Mouse (Mus musculus): ENCODE data around the gene Gabra6.

Gene Gabra6

DNA sequence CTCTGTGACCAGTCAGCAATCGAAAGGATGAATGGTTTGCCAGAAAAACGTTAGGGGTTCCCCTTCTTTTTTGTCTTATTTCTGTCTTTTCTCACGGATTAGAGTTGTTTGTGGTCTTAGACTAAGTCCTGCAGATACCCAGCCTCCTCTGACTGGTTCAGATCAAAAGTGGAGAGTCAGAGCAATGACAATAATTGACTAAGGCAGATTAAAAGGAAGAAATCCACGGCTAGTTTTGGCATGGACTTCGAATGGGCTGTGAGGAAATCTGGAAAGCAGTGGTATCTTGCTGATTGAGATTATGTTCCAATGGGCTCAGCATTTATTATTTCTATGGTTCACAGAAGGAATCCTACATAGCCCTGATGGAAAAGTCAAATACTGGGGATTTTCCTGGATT is at the start of gene Gabra6:
Gabra6 (minus strand) TSS at position 191 of the 400 bp plus-strand sequence.
- no peak for DNase-seq (ENCODE audit: low spot score in 2 of 2)

DNA sequence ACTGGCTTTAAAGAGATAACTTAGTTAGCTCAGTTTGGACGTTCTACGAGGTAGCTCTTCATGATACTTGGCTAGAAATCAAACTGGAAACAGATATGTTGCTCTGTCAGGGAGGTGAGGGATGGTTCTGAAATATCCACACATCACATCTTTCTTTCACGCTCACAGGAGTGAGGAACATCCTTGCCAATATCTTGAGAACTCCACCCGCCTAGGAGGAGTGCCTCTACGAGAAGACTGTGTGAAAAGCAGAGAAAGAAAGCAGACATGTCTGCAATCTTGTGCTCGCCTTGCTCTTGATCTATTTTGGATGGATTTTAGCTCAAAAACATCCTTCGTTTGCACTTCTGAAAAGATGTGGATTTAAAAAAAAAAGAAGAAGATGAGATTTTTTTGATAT is 44.7 kb upstream of the Gabra6 start:
- no peak for DNase-seq (ENCODE audit: low spot score in 2 of 2)

DNA sequence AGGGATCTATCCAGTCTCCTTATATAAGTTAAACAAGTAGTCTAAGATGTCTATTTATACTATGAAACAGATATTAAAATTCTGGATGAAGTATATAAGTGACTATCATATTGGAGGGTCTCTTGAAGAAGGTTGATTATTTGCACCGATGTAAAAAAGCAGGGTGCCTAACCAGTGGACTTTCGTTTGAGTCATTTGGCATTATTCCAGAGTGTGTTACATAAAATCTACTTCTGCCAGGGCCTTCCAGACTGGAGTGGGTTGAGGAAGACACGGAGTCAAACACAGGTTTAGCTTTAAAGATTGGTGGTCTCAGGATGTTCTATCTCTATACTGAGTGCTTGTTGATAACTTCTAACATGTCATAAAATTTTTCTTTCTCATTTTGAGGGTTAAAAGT is 11.2 kb upstream of the Gabra6 start:
- no peak for DNase-seq (ENCODE audit: low spot score in 2 of 2)

DNA sequence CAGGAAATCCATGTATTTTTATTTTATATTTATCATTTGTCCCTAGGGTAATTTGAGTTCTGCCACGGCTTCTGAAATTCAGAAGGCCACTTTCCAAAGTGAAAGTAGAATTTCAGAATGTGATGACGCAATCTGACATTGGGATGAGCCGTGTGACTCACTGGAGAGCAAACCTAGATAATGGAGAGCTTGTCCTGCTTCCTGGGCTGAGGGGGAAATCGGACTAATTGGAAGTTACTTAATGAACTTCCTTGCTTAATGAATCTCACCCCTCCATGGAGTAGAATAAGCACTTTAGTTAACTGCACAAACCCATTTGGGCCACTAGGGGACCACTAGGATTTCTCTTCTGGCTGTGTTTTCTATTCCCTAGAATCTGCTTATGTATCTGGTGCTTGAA is 5.4 kb upstream of the Gabra6 start:
- no peak for DNase-seq (ENCODE audit: low spot score in 2 of 2)

DNA sequence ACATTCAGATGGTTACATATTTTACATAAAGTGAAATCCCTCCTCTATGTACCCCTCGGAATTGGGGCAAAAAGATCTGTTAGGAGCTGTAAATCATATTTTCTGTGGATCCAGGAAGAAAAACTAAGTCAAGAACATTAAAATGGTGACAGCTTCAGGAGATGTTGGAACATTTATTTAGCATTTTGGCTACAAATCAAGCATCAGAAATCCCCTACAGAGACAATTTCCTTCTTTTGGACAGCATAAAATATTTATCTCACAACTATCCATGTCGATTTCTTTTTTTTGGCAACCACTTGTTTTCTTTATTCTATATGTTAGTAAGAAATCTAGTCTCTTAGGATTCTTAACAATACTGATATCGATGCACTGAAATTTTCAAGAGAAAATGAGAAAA is 688 bp upstream of the Gabra6 start:
- DNase-seq (ENCODE audit: low spot score in 2 of 2): no peak

DNA sequence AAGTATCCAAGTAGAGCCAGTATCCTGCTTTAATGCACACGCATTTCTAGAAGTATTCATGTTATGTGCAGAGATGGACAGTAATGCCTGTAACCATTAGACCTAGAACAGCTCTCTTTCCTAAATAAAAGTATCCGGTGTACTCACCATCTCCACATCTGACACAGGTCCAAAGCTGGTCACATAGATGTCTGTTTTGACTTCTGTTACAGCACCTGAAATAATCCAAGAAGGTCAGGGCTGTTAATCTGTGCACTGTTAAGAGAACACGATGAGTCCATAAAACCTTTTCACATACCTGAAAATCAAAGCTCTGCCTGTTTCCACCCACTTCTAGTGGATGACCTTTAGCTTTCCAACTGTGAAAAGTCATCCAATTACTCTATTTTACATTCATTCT is 1.4 kb downstream of the Gabra6 start:
- DNase-seq (ENCODE audit: low spot score in 2 of 2): no peak

DNA sequence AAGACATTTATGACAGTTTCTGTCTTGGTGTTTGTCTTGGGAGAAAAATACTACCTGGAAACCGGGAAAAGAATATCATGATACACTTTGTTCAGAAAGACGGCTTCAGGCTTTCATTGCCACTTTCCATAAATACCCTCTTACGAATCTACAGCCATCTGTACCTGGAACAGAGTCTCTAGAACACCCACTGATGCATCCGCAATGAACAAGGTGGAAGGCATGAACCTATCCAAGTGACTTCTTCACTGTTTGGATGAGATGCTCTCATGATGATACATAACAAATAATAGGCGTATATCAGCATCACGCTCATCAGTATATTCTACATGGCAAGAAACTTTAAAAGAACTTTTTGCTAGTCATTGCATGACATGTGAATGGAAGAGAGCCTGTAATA is 1.8 kb downstream of the Gabra6 start:
- no peak for DNase-seq (ENCODE audit: low spot score in 2 of 2)

DNA sequence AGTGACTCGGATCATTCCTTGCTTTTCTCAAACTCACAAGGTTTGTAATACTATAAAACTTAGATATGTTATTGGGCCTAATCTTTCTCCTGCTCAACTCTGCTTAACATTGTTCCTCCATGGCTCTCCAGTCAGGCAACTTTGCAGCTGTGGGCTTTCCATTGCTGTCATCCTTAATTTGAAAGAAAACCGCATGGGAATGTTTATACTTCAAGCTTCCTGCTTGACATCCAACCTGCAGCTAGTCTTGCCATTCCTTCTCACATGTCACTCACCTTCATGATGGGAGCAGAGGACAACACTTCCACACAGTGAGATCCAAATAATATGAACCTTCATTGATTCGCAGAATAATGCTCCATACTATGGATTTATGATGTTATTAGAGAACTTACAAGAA is 2.9 kb downstream of the Gabra6 start:
- DNase-seq (ENCODE audit: low spot score in 2 of 2): no peak

DNA sequence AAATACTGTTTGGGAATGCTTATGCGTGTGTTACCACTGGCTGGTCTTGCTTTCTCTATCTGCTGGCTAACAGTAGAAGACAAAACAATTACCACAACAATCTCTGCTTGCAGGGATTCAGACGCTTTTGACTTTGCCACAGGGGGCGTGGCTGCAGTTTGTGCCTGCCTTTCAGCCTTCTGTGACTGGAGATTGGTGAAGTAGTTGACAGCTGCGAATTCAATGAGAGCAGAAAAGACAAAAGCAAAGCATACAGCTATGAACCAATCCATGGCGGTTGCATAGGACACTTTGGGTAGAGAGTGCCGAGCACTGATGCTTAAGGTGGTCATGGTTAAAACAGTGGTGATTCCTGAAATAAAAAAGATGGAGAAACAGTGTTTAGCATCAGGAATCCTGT is 6.0 kb downstream of the Gabra6 start:
- no peak for DNase-seq (ENCODE audit: low spot score in 2 of 2)

DNA sequence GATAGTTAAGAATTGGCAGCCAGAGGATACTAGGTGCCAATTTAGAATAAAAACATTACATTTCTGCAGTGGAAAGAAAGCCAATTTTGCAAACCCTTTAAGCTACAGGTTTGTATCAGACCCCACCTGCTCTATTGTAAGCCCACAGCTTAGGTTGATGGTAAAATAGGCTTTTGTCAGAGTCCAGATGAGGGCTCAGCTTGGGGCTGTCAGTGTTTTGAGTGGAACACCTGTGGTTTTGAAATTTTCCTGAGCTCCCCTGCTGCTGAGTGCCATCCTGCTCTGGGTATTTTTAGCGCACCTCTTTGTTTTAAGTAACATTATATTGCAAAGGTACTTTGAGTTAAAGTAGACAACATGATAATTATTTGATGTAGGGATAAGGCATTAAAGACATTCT is 10.0 kb downstream of the Gabra6 start:
- no peak for DNase-seq (ENCODE audit: low spot score in 2 of 2)

DNA sequence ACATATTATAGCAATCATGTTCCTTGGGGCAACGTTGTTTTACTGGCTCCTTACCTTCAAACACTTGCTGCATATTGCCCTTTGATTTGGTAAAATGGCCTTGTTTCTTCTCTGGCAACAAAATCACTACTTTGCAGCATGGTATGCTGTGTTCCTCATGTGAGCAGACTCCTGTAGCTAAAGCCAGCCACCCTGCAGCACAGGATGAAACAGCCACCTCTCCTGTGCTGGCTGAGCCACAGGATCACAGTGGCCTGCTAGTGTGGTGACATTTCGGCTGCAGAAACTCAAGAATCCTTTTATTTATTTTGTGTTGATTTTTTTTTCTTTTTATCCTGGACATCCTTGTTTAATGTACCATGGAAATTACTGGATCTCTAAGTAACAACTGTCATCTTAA is 11.8 kb downstream of the Gabra6 start:
- DNase-seq (ENCODE audit: low spot score in 2 of 2): no peak

DNA sequence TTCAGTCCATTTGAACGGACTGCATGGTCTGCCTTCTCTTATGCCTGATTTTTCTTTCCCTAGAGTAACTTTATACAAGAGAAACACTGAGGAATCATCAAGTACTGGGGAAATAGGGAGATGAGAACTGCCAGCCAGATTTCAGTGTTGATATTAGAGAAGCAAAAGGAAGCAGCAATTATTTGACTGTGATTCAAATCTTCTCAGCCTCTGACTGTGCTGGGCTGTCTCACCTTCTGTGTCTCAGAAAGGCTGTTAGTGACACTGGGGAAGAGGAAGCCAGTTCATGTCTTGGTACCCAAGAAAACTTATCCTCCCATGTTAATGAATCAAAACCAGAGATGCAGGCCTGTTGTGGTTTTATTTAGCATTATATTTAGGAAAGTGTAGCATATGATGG is 14.8 kb downstream of the Gabra6 start:
- no peak for DNase-seq (ENCODE audit: low spot score in 2 of 2)

DNA sequence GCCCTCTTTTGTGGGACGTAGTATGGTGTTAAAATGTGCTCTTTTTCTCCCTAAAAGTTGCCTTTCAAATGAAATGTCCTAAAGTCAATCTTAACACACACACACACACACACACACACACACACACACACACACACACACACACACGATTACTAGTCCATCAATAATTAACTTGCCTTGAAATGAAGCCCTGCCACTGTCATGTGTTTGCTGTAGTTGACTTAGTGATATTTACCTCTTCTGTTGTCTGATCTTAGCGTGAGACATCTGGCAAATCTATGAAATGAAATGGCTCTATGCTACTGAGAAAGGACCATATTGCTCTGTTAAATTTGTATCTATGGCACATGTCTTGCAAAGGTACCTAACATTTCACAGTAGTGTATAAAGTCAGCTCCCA is 61.9 kb downstream of the Gabra6 start:
- DNase-seq (ENCODE audit: low spot score in 2 of 2): no peak
